8 mouse cellular contexts compared by ENCODE assay signal in the genomic region with DNA sequence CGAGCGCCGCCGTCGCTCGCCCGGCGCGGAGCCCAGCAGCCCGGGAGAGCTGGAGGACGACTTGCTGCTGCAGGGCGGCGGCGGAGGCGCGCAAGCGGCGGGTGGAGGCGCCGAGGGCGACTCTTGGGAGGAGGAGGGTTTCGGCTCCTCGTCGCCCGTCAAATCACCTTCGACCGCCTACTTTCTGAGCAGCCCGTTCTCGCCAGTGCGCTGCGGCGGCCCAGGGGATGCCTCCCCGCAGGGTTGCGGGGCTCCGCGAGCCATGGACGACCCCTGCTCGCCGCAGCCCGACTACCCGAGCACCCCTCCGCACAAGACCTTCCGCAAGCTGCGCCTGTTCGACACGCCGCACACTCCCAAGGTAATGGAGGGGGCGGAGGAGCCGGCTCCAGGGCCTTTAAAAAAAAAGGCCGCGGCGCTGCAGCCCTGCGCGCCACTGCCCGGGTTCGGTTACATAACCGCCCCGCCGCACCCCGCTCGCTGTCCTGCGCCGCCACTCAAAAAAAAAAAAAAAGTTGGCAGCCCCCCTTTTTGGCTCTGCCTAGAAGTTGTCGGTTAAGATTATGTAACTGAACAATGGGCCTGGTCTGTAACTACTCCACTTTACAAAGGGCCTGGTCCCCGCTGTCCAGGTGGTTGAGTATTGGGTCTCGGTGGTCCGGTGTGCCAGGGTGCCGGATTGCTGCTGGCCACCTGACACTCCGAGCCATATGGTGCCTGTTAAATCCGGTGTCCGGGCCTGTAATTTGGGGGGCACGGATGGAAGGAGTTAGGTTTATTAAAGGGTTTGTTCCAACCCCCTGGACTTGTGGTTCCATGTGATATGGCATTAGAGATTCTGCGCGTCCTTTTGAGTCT. TPM values are rescaled to one million over a fixed set of nuclear protein-coding genes. Genes with fewer than 3 reads are reported as not detected.
A peak's percentile ranks its signal among the peaks of the same experiment; 100 is the strongest.
DNase-seq lines count a peak whose midpoint lies in the region; ATAC-seq and TF ChIP-seq lines count a peak whose summit lies in the region.

No protein-coding gene starts in this region.

- H3K9me3 ChIP-seq in G1E (replicated peaks): no peaks in the 10 kb centered on the region
- H3K9me3 ChIP-seq in forebrain, embryonic 14.5 days (replicated peaks; ENCODE audit: control insufficient read depth, low read length): no peaks in the 10 kb centered on the region

- H3K27me3 ChIP-seq in G1E (ENCODE audit: insufficient read depth, low read length): no peaks in the 10 kb centered on the region
- H3K27me3 ChIP-seq in forebrain, embryonic 14.5 days (replicated peaks; ENCODE audit: control insufficient read depth, insufficient read depth, low read length): no peaks in the 10 kb centered on the region

- under 1% methylated on average over 66 of the region's 74 CpGs for WGBS in forebrain, embryonic 14.5 days
- WGBS in lung, adult 2 months: under 1% methylated on average over 74 of the region's 74 CpGs

- peak overlapping the region; percentile 87 for H3K27ac ChIP-seq in forebrain, embryonic 14.5 days (ENCODE audit: low read depth, low read length)

- H3K9ac ChIP-seq in forebrain, embryonic 14.5 days (ENCODE audit: low read length): peak overlapping the region; percentile 78

- H3K4me1 ChIP-seq in G1E (ENCODE audit: insufficient read depth, low read depth, low read length): peaks cover 26% of the 10 kb centered on the region
- H3K4me1 ChIP-seq in forebrain, embryonic 14.5 days (ENCODE audit: control insufficient read depth, insufficient read depth, low read length): 0 out of 2 replicates have a peak, but pooled peaks cover 4% of the 10 kb centered on the region
- H3K4me1 ChIP-seq in lung, adult 2 months (ENCODE audit: control insufficient read depth, insufficient read depth, low read length): peaks cover 5% of the 10 kb centered on the region

- intact Hi-C loops in heart, postnatal 14 days (cut with DNase I): loop anchor here (5.0 kb wide), 2 partner anchors 35 to 60 kb away; a partner anchor contains a TSS

- no peak for TF ChIP-seq CTCF in G1E (IDR thresholded peaks at IDR 0.05; ENCODE audit: low read depth, low read length)
- TF ChIP-seq CTCF in lung, adult 2 months (IDR thresholded peaks at IDR 0.05; ENCODE audit: insufficient read depth, low read length): no peak

- ATAC-seq in G1E (ENCODE audit: extremely low read depth, insufficient number of reproducible peaks, low FRiP score, poor library complexity, severe bottlenecking): no peak
- ATAC-seq in cerebellum, adult (ENCODE audit: insufficient number of reproducible peaks, low FRiP score, low TSS enrichment): peak; percentile 31
- ATAC-seq in forebrain, embryonic 14.5 days: peak; percentile 27

- peak overlapping the region; percentile 84 for H3K4me2 ChIP-seq in forebrain, embryonic 14.5 days (ENCODE audit: low read length)

- TF ChIP-seq POLR2A in lung, adult 2 months (IDR thresholded peaks at IDR 0.05; ENCODE audit: borderline replicate concordance, extremely low read depth, low read depth, low read length): peak; percentile 45; the same call in 1 of the 2 replicates

- peaks cover 21% of the 10 kb centered on the region for H3K36me3 ChIP-seq in G1E (replicated peaks)
- H3K36me3 ChIP-seq in forebrain, embryonic 14.5 days (ENCODE audit: control insufficient read depth, insufficient read depth, low read length): 0 out of 2 replicates have a peak, but pooled peaks cover 5% of the 10 kb centered on the region

- DNase-seq in G1E (ENCODE audit: low spot score): peak; percentile 58
- DNase-seq in forebrain, embryonic 14.5 days (ENCODE audit: low spot score): peak; percentile 64
- DNase-seq in heart, postnatal 14 days: peak; percentile 77 to 82
- DNase-seq in layer of hippocampus, adult 18-20 months (ENCODE audit: low spot score in 2 of 2): peak; percentile 18 to 63
- DNase-seq in lung, adult 2 months: peak; percentile 74
- peak; percentile 51 for DNase-seq in ovary, postnatal 14 days (ENCODE audit: low spot score)
- peak; percentile 74 for DNase-seq in urinary bladder, postnatal 14 days (ENCODE audit: low spot score)

- H3K4me3 ChIP-seq in G1E (ENCODE audit: low read depth, low read length): peak overlapping the region; percentile 95
- peak overlapping the region; percentile 97 for H3K4me3 ChIP-seq in forebrain, embryonic 14.5 days (ENCODE audit: low read depth, low read length)
- peak overlapping the region; percentile 81 for H3K4me3 ChIP-seq in lung, adult 2 months (replicated peaks; ENCODE audit: extremely low read depth, low read depth, low read length)

RNA-seq across cellular contexts. Expression of a gene that starts 0.9 kb away (rescaled TPM):
- 82.1 and 86.6 TPM in 2 replicates for total RNA-seq in G1E (2014; fragmentation: Nextera tagmentation)
- 21.3 TPM in 2 replicates for total RNA-seq in G1E (2017)
- 32.7 and 39.4 TPM in 2 replicates for polyA plus RNA-seq in G1E (2012)
- 11.7 and 13.3 TPM in 2 replicates for polyA plus RNA-seq in forebrain, embryonic 14.5 days (2014; fragmentation: Nextera tagmentation; extraction: Ambion mirVana)
- 10 to 100 TPM; 15.5 to 17.9 TPM for total RNA-seq in heart, postnatal 14 days (2021)
- 10 to 100 TPM; 22.0 to 22.5 TPM for total RNA-seq in layer of hippocampus, adult 18-20 months (2021)
- polyA plus RNA-seq in lung, adult 2 months (2012; rRNA removed): 2.9 and 5.9 TPM in 2 replicates
